Mouse (Mus musculus): ENCODE results near the gene Zfp868. TPM values are rescaled to one million over a fixed set of nuclear protein-coding genes. Genes with fewer than 3 reads are reported as not detected.
"Not testable (repeated sequence)": the region's sequence is repeated elsewhere in the genome, so short reads cannot be mapped to it uniquely, and the experiment has no call there.

Zfp868 gene
- total RNA-seq (2021): 10 to 100 TPM; 12.3 to 14.9 TPM
- long read RNA-seq, experiment 1, transcript Zfp868-202 (5 exons, 2,259 nt): major isoform, 9 of 14 reads
- long read RNA-seq, experiment 1, partial matches to known transcripts: 0 of 14 reads
- long read RNA-seq, experiment 1, other reads (novel, unspliced or antisense): 3 of 14 reads
- long read RNA-seq, experiment 2, partial matches to known transcripts: 0 of 4 reads
- long read RNA-seq, experiment 2, other reads (novel, unspliced or antisense): 1 of 4 reads

DNA sequence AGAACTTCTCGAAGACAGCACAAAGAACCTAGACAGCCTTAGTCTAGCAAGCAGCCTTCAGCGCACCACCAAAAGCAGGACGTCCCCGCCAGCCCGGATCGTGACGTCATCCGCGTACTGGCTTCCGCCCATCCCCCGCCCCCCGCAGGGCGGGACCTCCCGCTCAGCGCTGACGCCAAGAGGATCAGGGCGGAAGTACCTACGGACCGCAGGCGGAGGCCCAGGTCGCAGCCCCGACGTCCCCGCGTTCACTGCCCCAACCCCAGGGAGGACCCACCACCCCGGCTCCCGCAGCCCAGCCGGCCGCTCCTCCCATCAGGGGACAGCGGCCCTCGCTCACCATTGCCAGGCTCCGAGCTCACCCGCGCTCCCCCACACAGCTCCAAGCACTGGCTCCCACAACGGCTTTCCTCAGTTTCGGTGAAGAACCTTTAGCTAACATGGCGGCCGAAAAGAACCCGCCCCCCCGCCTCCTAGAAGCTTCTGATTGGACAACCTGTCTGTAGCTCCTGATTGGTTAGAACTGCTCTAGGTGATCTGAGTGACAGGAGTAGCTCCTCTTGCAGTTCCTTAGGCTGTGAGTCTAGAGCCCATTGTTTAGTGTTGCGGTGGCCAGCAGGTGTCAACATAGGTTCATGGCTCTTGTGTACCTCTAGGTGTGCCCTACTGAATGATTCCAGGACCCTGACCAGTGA lies at the start of gene Zfp868:
TSS of gene Zfp868 (minus strand) at position 454 of the 695 bp plus-strand sequence.
- peak; percentile 99 for DNase-seq

DNA sequence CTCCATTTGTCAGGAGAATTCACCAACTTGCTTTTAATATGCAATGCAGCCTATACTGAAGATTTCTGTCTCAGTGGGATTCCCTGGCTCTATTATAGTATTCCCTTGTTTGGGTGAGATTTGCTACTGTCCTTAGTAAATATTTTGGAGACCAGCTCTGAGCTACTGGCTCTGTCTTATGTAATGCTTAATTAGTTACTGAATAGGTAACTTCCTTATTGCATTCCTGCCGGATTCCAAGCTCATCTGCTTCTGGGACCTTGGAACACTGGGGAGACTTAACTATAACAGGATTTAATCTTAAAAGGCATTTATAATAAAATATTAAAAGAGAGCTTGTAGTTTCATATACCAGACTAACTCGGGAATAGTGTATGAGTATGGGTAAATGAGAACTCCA lies 39.7 kb upstream of the Zfp868 start:
- DNase-seq: not testable (repeated sequence)

DNA sequence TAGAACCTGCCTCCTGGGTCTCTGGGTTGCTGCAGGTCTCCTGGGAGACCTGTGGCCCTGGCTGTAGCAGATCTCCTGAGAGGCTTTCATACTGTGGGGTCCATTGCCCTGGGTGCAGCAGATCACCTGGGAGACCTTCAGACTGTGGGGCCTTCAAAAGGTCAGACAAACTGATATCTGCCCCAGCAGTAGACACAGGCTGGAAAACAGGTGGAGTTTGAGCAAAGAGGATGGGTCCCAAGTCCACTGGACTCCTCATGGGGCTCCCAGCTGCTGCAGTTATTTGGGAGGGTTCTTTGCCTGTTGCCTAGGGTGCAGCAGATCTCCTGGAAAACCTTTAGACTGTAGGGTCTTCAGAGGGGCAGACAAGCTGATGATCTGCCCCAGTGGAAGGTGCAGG lies 35.9 kb upstream of the Zfp868 start:
- DNase-seq: no peak

DNA sequence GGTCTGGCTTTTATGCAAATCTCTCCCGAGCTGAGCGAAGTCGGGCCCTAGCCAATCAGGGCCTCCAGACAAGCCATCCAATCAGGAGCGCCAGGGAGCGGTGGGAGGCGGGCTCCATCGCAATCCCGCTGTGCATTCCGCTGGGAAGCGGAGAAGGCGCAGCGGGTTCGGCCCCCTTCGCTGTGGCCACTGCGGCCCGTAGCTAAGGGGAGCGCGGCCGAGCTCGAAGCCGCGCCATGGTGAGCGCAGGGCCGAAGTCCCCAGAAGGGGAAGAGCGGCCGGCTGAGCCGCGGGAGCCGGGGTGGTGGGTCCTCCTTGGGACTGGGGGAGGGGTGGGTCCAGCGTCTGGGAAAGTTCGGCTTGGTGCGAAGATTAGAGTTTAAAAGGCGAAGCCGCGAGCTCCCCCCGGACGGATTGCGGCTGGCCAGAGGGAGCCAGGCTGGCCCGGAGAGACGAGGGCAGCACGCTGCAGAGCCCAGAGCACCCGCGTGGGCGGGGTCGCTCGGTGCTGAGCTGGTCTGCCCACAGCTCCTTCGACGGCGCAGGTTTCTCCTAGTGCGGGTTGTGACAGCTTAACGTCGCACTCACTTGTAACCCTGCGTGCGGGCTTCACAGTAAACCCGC lies 29.1 kb upstream of the Zfp868 start, which contains the start of gene Zfp964:
TSS of gene Zfp964 (plus strand) at position 122 of the 624 bp plus-strand sequence.
- peak; percentile 93 to 94 for DNase-seq

DNA sequence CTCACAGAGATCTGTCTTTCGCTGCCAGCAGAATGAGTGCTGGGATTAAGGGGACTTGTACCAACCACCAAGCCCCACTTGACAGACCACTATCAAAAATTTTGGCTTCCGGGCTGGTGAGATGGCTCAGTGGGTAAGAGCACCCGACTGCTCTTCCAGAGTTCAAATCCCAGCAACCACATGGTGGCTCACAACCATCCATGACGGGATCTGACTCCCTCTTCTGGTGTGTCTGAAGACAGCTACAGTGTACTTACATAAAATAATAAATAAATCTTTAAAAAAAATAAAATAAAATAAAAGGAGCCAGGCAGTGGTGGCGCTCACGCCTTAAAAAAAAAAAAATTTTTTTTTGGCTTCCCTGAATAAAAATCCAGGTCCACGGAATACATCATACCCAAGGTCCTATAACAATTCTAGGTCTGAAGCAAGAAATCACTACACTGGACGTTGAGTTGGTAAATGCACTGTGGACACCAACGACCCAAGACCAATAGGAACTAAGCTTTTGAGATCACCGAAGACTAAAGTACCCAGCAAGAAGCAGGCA lies 28.5 kb upstream of the Zfp868 start:
- no peak for DNase-seq

DNA sequence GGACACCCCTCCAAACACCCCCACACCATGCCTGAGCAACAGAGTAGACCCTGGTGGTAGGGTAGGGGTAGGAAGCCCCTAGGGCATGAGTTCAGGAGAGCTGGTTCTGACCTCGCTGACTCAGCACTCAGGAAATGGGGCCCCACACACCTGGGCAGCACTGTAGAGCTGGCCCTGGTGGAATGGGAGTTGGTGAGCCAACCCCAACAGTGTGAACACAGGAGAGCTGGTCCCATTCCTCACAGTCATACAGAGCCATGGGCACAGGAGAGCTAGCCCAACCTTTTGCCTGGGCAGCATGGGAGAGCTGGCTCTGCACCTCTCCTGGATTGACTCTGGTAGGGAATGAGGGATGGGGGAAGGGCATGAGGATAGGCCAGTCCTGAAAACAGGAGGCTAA lies 7.3 kb downstream of the Zfp868 start:
- no peak for DNase-seq

DNA sequence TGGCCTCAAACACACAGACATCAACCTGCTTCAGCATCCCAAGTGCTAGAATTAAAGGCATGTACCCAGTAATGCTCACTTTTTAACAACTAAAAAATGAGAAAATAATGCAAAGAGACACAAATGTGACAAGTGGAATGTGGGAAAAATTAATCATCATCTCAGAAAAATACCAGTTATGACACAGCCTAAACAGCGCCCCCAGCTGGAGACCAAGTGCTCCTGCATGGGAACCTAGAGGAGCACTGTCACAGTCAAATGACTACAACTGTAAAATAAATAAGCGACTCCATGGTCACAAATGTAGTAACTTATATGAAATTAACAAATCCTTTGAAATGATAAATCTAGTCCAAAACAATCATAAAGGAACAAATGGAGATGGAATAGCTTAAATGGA lies 10.7 kb downstream of the Zfp868 start:
- DNase-seq: no peak

DNA sequence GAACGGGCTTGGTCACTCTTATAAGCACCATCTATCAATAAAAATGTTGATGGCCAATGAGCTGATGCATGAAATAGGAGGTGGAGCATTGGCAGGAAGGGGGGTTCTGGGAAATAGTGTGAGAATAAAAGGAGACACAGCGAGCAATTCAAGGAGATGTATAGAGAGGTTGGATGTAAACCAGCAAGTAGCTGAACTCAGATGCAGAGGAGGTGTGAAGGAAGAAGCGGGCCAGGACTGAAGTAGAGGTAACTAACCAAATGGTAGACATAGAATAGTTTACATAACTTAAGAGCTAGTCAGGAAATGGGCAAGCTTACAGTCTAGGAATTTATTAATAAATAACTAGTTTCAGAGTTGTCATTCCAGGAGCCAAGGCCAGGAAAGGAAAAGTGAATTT lies 27.8 kb downstream of the Zfp868 start:
- not testable (repeated sequence) for DNase-seq

DNA sequence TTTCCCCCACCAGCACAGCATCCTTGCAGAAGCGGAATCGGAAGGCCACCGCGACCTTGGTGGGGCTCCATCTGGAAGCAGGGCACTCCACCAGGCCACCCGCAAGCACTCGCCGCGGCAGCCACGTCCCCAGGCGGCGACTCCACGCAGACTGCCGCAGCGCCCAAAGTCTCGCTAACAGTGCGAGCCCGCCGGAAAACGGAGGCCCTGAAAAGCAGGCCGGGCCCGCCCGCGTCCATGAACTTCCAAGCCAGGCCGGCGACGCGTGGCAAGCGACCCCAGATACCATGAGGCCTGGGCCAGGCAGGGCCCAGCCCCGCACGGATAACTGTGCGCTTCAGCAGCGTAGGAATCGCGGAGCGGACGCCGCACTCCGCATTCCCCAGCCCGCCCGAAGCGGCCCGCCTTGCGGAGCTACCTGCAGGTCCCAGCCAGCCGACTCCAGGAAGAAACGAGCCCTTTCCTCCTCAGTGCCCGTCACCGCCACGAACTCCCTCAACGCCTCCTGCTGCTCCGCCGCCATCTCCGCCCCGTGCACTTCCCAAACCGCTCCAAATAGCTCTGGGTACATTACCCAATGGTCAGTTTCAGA lies 40.6 kb downstream of the Zfp868 start:
- peak; percentile 54 to 56 for DNase-seq

DNA sequence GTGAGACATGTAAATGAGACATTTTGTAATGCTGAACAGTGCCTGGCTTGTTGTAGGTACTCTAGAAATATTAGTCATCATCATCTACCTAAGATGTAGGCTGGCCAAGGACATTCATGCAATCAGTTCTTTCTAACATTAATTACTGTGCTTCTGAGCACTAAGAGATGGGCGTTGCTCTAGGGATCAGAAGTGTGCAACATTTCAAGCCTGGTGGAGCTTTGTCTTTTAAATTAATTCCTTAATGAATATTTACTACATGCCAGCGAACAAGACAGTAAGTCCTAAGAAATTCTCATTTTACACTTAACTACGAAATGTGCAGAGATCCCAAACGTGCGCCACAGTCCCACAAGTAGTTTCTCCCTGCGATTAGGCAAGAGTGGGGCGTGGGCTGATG lies 41.1 kb downstream of the Zfp868 start:
- DNase-seq: not testable (repeated sequence)

Other genes starting within 250 kb of the Zfp868 start
- gene Gm9495, start 172.0 kb downstream of the Zfp868 start, total RNA-seq (2021): not detected
- not detected for gene Gm7697, start 102.6 kb downstream of the Zfp868 start, total RNA-seq (2021)
- gene Zfp964, start 28.9 kb upstream of the Zfp868 start, total RNA-seq (2021): 1 to 10 TPM; 2.8 TPM
- 10 to 100 TPM; 22.1 to 22.7 TPM for gene Zfp869, start 85.2 kb upstream of the Zfp868 start, total RNA-seq (2021)
- gene Zfp963, start 124.4 kb upstream of the Zfp868 start, total RNA-seq (2021): 1 to 10 TPM; 3.5 to 5.1 TPM
- 1 to 10 TPM; 2.8 to 3.1 TPM for gene Gm20422, start 149.3 kb upstream of the Zfp868 start, total RNA-seq (2021)
- gene Atp13a1, start 165.6 kb upstream of the Zfp868 start, total RNA-seq (2021): 10 to 100 TPM; 40.9 to 42.3 TPM
- gene Zfp866, start 165.6 kb upstream of the Zfp868 start, total RNA-seq (2021): 10 to 100 TPM; 21.2 to 21.3 TPM
- 10 to 100 TPM; 10.1 to 10.5 TPM for gene Gmip, start 183.1 kb upstream of the Zfp868 start, total RNA-seq (2021)
- gene Lpar2, start 196.9 kb upstream of the Zfp868 start, total RNA-seq (2021): 1 to 10 TPM; 1.4 to 1.7 TPM
- 1 to 10 TPM; 1.1 to 1.8 TPM for gene Pbx4, start 206.9 kb upstream of the Zfp868 start, total RNA-seq (2021)

Data from adrenal gland, postnatal 36 days (tissue).